Mouse (Mus musculus): ENCODE data around the gene Gnai3.

Gnai3 gene

DNA sequence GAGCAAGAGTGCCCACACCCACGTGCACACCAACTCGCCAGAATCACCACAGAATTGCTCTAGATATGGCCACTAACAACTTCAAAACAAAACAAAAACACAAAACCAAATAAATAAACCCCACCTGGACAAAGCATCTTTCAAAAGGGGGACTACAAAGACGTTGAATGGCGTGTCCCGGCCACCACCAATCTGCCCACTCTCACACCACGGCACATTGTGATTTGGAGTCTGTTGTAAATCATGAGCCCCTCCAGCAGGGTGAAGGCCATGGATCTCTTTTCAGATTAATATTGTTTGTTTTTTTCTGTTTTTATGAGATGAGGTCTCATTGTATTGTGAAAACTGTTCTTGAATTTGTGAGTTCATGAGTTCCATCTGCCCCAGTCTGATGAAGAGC is 43.9 kb downstream of the Gnai3 start:
- no peak for DNase-seq

DNA sequence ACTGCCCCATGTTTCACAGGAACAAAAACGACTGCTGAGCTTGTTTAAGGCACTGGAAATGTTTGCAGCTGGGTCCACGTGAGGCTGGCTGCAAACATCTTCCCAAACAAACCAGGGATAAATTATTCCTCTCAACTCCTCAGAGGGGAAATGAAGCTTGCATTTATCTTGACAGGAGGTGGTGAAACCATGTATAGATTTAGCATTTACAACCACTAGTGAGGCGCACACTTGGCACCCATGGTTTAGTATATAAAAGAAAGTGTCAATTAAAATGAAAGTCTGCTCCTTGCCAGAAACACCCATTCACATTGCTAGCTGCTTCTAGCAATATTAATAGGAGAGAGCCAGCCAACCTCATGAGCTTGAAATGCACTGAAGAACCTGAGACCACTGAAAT is 44.4 kb downstream of the Gnai3 start:
- no peak for DNase-seq

DNA sequence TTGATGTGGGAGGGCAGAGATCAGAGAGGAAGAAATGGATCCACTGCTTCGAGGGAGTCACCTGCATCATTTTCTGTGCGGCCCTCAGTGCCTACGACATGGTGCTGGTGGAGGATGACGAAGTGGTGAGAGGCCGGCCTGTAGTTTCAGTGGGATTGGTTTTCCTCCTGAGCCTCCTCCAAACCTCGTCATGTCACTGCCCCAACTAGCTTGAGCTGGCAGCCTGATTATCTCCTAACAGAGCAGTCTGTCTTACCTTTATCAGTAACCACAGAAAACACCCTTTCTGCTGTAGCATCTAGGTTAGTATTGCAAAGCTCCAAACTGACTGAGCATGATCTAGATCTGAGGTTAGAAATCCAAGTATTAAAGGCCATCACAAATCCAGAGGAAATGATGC is 47.6 kb downstream of the Gnai3 start:
- DNase-seq = no peak

DNA sequence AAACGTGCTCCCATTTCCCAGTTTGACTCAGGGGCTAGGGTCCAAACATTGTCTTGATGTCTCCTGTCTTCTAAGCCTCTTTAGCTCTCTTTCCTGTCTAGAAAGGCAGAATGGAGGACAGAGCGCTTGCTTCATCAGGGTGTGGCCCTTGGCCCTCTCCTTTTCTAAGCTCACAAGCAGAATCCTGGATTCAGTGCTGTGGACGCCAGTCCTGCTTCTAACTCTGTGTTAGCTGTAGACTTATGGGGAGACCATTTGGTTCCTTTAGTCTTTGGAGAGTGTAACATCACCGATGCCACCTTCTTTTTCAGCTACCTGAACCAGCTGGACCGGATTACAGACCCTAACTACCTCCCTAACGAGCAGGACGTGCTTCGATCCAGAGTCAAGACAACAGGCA is 48.3 kb downstream of the Gnai3 start:
- no peak for DNase-seq

DNA sequence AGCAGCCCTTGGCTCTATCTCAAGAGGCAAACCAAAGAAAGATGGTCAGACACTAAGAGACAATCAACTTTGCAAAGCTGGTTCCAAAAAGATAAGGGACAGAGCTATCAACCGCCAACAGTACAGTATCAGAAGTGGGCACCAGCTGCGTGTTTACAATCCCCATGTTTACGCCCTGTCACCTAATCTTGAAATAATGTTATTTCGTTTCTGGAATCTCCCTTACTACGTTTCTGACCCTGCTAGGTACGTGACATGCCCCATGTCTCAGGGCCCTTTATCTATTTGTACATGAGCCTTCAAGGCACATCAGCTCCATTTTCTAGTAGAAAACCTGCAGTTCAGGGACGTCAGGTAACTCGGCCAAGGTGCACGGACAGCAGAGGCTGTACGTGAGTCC is 49.2 kb downstream of the Gnai3 start:
- DNase-seq = no peak

DNA sequence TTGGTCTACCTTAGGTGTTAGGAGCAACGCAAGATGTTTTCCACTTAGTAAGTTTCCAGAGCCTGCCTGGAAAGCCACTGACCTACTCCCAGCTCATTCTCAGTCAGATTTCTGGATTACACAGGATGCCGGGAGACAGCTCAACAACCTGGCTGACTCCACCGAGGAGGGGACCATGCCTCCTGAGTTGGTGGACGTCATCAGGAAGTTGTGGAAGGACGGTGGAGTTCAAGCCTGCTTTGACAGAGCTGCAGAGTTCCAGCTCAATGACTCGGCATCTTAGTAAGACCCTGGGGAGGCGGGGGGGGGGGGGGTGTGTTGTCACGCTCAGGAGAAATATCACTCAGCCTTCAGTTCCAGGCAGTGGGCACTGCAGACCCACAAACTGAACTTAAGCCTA is 49.7 kb downstream of the Gnai3 start:
- no peak for DNase-seq

DNA sequence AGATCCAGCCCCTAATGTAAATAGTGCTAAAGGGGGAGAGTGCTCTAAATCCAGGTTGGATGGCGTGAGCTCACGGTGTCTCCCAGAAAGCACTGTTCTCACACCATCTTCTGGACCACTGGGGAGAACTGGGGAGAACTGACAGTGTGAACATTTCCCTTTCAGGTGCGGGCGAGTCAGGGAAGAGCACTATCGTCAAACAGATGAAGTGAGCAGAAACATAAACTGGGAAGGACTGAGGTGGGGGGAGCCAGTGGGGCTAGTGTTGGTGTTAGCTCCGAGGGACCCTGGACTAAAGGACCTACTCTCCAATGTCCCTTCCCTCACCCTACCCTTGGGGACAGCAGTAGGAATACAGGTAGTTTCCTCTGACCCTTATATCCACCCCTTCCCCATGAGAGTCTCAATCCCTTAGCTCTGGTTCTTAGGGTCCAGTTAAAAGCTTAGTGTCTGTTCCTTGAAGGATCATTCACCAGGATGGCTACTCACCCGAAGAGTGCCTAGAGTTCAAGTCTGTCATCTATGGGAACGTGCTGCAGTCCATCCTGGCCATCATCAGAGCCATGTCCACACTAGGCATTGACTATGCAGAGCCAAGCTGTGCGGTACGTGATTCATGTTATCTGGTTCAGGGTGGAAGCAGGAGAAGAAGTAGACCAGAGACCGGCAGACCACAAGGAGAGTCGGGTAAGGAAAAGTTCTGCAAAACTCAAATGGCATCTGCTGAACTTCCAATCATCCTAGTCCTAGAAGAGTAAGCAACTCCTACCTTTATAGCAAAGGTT is 50.8 kb downstream of the Gnai3 start:
- DNase-seq = no peak

DNA sequence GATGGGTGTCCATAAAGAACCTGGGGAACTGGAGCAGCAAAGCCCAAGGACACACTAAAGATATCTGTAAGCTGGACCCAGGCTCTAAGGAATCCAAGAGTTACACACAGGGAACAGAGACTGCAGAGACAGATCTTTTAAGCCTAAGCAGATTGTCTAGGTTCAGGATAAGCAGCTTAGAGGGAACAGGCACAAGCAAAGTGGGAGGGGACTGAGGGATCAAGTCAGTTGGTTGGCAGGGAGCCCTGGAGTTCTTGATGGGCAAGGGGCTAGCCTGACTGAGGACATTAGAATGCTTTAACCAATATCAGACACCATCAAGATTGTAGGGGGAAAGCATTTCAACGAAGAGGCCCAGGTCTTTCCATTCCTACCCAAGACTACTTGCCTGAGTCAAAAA is 51.8 kb downstream of the Gnai3 start:
- DNase-seq = no peak

DNA sequence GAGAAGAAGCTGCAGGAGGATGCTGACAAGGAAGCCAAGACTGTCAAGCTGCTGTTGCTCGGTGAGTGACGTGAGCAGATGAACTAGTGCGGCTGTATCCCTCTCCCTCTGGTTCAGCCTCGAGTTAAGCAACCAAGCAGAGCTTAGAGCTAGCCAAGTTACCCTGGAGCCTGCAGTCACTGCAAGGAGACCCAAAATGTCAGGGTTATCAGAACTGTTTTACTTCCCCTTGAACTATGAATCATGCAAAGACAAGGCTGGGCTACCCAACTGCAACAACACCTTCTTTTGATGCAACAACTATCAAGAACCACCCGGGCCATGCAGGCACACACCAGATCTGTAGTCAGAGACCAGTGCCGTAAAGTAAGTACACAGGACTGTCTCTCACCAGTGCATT is 52.6 kb downstream of the Gnai3 start:
- no peak for DNase-seq

DNA sequence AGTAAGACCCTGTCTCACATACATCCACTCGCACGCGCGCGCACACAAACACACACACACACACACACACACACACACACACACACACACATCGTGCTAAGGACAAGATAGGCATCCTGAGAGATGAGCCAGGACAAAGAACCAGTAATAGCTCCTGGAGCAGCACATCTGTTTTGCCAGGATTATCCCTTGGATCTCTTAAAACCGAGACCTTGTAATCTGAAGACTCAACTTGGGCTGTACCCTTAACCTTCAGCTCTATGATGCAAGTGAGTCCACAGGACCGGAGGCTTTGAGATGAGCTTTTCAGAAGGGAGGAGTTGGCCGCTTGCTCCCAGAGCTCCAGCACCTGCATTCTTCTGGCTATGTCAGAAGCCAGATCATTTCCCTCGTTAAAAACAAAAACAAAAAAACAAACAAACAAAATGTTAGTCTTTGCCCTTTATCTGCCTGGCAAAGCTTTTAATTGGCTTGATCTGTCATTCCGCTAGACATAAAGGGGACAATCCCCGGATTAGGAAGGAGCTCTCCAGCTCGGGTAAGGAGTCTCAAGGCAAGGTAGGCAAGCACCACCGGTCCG is 53.3 kb downstream of the Gnai3 start, which contains the start of gene Gnat2:
Gene Gnat2 (plus strand): TSS at position 254 of the 580 bp plus-strand sequence.
- no peak for DNase-seq

DNA sequence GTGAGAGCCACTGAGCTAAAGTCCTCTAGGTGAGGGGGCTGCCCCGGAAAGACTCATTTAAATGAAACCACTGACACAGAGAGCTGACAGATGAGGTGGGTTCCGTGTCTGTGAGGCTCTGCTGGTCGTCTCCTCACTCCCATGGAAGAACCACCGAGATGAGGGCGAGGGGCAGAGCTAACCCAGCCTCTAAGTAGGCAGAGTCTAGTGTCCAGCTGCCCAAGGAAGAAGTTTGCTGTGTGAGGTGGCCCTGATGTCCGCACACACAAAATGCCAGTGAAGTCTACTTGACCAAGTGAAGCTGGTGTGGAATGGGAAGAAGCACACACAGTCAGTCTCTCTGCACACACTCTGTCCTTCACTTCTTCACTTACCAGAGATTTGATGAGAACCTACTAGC is 53.9 kb downstream of the Gnai3 start:
- no peak for DNase-seq

DNA sequence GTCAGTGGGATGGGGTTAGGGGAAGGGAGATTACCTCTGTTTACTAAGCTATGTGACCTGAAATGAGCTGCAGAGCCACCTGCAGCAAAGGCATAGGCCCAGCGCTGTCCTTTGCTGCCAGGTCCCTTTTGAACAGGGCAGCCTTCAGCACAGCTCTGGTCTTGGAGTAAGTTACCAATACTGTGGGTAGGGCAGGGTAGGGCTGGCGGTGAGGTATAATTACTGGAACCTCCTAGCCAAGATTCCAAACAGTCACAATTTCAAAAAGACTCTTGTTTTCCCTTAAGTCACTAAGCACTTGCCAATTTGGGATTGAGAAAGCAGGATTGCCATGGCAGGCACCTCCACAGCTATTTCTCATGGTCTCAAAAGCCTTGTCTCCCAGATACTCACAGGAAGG is 55.4 kb downstream of the Gnai3 start:
- no peak for DNase-seq

DNA sequence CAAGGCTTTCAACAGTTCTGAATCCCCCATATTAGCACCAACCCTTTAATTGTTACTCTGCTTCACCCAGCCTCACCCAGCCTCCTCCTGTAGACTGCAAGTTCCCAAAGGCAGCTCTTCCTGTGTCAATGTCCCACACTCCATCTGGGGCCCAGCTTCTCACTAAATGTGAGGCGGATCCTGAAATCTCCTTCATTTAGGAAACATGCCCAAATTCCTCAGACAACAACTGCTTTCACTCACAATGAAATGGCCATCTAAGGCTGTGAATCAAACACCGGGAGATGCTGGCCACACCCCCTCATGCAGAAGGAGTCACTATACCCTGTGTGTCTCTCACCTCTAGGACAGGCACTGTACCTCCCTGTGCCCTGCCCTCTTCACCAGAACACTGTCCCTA is 56.0 kb downstream of the Gnai3 start:
- no peak for DNase-seq

DNA sequence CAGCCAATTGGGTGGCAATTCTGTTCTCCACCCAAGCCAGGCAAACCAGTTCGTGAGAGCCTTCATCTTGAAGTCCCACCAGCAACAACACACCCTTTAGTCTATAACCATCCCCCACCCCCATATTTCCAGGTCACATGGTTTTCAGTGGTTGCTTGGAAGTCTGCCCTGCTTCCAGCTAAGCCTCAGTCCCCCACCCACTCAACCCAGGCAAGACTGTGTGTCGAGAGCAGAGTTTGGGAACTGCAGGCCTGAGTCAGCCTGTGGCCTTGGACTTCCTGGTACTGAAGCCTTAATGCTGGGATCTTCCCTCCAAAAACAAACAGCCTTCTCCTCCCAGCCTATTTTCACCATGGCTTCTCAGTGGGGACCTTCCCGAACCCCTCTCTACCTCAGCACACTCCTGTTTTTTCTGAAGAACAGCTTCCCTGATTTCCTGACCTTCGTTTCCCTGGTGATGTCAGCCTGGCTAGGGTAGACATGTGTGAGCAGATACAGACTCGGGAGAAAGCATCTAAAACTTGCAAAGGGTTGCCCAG is 57.0 kb downstream of the Gnai3 start:
- no peak for DNase-seq

DNA sequence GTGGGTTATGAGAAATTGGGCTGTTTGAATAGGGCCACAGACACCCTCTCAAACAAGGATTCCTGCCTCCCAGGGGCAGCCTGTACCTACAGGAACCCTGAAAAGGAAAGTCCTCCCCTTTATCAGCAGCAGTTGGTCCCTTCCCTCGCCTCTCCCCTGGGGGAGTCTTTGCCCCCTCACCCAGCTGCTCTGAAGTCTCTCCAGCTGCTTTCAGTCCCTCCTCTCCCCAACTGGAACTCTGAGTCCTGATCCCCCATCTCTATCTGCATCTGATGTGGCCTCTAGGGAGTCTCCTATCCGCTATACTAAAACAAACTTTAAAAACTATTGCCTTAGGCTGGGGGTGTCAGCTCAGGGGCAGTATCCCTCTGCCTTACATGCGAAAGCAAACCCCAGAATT is 58.6 kb downstream of the Gnai3 start:
- DNase-seq = no peak

DNA sequence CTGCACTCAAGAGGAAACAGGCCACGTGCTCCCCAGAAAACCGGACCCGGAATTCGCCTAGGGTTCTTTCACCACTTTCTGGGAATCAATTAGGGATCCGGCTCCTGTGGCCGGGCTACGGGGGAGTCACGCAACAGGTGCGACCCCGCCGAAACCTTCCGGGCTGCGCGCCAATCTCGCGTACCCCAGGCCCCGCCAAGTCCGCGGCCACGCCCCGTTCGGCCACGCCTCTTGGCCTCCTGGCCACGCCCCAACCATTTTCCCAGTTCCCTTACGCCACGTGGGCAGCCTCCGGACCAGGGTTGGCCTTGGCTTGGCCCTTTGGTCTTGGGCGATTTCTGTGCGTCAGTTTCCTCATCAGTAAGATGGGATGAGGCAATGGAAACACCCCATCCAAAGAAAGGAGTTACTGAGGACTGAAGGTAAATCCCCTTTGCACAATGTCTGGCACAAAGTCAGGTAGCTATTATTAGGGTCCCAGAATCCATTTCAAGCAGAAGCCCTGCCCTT is 59.4 kb downstream of the Gnai3 start, which contains the start of gene Ampd2:
Gene Ampd2 (minus strand): TSS at position 182 of the 510 bp plus-strand sequence.
- DNase-seq = peak; percentile 91

DNA sequence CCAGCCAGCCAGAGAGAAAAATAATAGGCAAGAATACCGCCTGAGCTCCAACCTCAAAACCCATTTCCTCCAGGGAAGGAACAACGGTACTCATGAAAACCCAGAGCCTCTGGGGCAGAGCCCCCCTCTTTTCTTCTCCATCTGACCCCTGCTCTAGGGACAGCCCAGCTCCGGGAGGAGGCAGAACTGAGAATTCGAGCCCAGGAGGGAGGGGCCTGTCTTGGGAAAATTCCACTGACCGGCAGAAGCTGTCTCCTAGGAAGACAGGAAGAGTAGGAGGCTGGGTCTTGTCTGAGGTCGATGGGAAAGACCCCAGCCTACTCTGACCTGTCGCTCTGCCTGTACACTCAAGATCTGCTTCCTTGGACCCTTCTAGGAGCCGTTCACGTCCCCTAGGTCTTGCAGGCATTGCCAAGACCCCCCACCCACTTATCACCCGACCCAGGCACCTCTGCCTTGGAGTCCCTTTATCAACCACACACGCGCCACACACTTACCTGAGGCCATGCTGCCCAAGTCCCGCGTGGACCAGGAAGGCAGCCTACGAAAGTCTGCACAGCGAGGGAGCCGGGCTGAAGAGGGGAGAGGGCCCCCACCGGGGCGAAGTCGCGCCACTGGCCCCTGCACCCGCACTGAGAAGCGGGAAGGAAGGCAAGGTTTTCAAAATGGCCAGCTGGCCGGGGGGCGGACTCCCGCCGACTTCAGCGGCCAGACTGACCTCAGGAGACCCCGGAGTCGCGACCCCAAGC is 60.1 kb downstream of the Gnai3 start:
- peak; percentile 93 for DNase-seq

DNA sequence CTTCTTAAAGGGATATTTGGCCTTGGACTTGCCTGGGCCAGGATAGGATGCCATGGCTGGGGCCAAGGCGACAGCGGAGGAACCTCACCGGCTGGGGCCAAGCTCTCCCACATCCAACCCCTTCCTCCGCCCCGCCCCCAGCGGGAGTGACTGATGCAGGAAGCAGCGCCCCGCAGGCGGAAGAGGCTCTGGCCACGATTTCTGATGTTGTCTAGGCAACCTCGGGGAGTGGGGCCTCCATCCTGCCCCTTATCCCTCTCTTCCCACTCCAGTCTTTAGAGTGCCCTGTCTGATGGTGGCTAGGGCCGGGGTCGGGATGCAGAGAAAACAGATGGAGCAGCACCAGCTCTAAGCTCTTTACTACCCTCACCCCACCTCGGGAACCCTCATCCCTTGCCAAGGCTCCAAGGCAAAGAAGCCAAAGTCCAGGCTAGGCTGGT is 60.6 kb downstream of the Gnai3 start:
- peak; percentile 96 for DNase-seq

DNA sequence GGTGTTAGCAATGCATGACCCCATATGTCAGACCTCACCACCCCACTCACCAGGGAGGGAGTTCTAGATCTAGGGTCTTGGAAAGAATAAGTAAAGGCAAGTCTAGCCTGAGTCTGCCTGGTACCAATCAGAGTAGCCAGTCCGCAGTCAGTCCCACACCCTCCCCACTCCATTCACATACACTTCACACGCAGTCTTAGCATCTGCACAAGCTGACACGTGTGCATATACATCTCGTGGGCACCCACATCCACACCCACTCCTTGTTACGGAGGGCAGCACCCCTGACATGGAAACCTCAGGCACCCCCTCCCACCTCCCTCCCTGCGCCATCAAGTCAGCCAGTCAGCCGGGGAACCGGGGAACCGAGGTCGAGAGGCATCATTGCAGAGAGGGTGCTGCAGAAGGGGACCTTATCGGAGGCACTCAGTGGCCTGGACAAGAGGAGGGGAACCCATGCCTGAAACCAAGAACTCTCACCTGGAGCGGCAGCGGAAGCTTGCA is 61.1 kb downstream of the Gnai3 start:
- DNase-seq = no peak

DNA sequence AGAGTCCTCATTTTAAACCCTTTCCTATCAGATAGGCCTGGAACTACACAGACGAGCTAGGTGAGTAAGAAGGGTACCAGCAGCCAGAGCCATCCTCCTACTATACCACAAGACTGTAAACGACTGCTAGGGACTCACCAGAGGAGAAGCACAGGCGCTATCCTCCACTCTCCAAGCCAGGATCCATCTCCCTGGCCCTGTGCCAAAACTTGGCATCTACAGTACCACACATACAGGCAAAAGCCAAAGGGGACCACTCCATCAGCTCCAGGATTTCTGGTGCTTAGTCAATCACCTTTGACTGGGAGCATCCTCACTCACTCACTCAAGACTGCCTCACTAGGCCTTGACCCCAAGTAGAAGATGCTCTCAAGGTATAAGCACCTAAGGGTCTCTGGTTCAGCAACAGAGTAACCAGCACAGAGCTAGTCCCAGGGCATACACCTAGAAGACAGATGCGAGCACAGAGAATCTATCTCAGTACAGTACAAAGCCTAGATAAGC is 62.0 kb downstream of the Gnai3 start:
- DNase-seq = no peak

DNA sequence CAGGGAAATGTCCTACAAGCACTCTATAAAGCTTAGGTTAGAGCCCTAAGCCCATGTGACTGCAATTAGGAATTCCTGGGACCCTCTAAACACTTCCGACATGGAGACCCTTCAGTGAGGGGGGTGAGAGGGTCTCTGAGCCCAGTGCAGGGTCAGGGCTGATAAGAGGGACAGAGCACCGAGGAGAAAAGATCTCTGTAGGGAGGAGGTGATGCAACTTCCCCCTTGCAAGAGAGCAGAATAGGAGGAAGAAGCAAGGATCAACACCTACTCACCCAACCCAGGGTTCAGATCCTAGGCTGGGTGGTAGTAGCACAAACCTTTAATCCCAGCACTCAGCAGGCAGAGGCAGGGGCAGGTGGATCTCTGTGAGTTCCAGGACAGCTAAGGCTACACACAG is 62.8 kb downstream of the Gnai3 start:
- no peak for DNase-seq

DNA sequence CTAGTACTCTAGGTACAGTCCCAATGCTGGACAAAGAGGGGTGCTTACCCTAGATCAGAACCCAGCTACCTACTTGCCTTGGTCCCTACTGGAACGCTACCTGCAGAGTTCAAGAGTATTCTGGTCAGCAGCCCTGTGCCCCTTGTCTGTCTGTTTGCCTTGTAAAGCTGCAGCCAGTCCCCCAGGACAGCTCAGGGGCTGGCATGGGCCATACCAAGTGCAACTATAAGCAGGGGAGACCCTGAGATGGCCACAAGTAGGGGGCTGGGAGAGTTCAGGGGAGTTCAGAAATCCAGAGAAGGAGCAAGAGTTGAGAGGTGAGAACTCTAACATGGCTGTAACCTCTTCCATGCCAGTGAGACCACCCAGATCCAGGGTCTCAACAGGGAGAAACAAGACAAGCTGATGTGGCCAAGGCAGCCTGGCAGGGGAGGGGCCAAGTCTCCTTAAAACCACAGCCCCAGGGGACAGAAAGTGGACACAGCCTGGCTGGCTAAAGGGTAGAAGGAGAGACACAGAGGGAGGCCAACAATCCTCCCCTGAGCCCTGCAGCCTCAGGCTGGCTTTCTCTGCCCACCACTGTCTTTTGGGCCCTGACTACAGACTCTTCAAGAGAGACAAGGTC is 63.6 kb downstream of the Gnai3 start:
- no peak for DNase-seq

DNA sequence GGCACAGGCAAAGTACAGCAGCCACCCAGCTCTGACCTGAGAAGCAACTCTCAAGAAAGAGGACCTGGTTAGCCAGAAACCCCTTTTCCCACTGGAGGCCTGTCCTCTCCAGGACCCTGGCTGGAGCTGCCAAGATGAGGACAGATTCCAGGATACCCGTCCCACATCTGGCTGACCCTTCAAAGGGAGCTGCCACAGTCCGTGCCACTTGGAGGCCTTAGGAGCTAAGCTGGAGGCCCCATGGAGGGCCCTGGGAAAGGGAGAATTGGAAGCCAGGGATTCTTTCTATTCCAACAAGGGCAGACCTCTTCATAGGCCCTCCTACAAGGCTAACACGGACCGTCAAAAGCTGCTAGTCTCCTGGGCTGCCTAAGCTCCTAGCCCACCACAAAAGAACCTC is 64.3 kb downstream of the Gnai3 start:
- no peak for DNase-seq

Measured in kidney, postnatal 14 days (tissue).